Mouse (Mus musculus) midbrain, embryonic 12.5 days (tissue): ENCODE measurements at regions not wholly inside any gene's neighbourhood (a gene's known extent, or its start where the extent isn't known, plus 50 kb on each side); places are given as distances from the start of the nearest gene placed in this dataset.

Experiments
- ATAC-seq: fragments of 200-750 bp; cut with Nextera tagmentation; 2 replicates; pipeline ENCODE4 v1.8.0; 2017; ENCODE audit warnings: low read depth, moderate TSS enrichment, moderate library complexity; ENCODE audit not compliant: low FRiP score
- H3K27ac ChIP-seq: fragments of 300-500 bp; sonication (generic); replicated peaks from 2 replicates; pipeline ENCODE4 v1.5.1; 2016; ENCODE audit warnings: mild to moderate bottlenecking
- H3K27me3 ChIP-seq: fragments of 300-500 bp; sonication (generic); 2 replicates; pipeline ENCODE4 v1.6.1; 2016; ENCODE audit warnings: mild to moderate bottlenecking
- H3K36me3 ChIP-seq: fragments of 300-500 bp; sonication (generic); 2 replicates; pipeline ENCODE4 v1.6.1; 2016
- H3K4me1 ChIP-seq: fragments of 300-500 bp; sonication (generic); 2 replicates; pipeline ENCODE4 v1.6.1; 2016
- H3K4me2 ChIP-seq: fragments of 300-500 bp; sonication (generic); replicated peaks from 2 replicates; pipeline ENCODE4 v1.6.1; 2016; ENCODE audit warnings: mild to moderate bottlenecking, moderate library complexity
- H3K4me3 ChIP-seq: fragments of 300-500 bp; sonication (generic); 2 replicates; pipeline ENCODE4 v1.5.1; 2016; ENCODE audit warnings: mild to moderate bottlenecking
- H3K9ac ChIP-seq: fragments of 300-500 bp; sonication (generic); replicated peaks from 2 replicates; pipeline ENCODE4 v1.6.1; 2016; ENCODE audit warnings: mild to moderate bottlenecking, moderate library complexity
- H3K9me3 ChIP-seq: fragments of 300-500 bp; sonication (generic); 2 replicates; pipeline ENCODE4 v1.6.1; 2016; ENCODE audit warnings: mild to moderate bottlenecking
- WGBS: fragments of 180-500 bp; shearing (Covaris S2); methylation state at CpG from one replicate; pipeline ENCODE4 v1.1.7; 2016; 5-methylcytosine and 5-hydroxymethylcytosine counted together

- no peaks in the 10 kb centered on the region for H3K27me3 ChIP-seq
- WGBS, result 41% methylated on average over 7 of the region's 7 CpGs
- H3K9me3 ChIP-seq, result peaks cover 8% of the 10 kb centered on the region; the same call in 1 of the 2 replicates
- H3K9ac ChIP-seq, result no peak overlapping the region
- no peak overlapping the region for H3K27ac ChIP-seq
- no peak overlapping the region for H3K4me2 ChIP-seq
- peaks cover 4% of the 10 kb centered on the region; the same call in 1 of the 2 replicates for H3K4me1 ChIP-seq
- no peak overlapping the region for H3K4me3 ChIP-seq
- no peak for ATAC-seq
- no peaks in the 10 kb centered on the region for H3K36me3 ChIP-seq
These were observed 59.9 kb upstream of the Oxgr1 start for GRCm38 (mm10) chr14:120102010-120102748.

- no peak overlapping the region for H3K4me2 ChIP-seq
- no peak overlapping the region for H3K4me3 ChIP-seq
- 80% methylated on average over 1 of the region's 1 CpGs for WGBS
- H3K27ac ChIP-seq, result no peak overlapping the region
- ATAC-seq, result no peak
- H3K9ac ChIP-seq, result no peak overlapping the region
- peaks cover 4% of the 10 kb centered on the region; the same call in 1 of the 2 replicates for H3K4me1 ChIP-seq
- H3K9me3 ChIP-seq, result peaks cover 8% of the 10 kb centered on the region; the same call in 1 of the 2 replicates
- H3K27me3 ChIP-seq, result no peaks in the 10 kb centered on the region
- H3K36me3 ChIP-seq, result no peaks in the 10 kb centered on the region
These were observed 60.5 kb upstream of the Oxgr1 start for GRCm38 (mm10) chr14:120102749-120103142.

GRCm38 (mm10) chr14:120109846-120110245 is 67.6 kb upstream of the Oxgr1 start:
- Histone ChIP-seq H3K4me2 (no peak overlapping the region), H3K27ac (no peak overlapping the region), H3K9ac (no peak overlapping the region), H3K9me3 (0 out of 2 replicates have a peak, but pooled peaks cover 3% of the 10 kb centered on the region), H3K4me3 (no peak overlapping the region), H3K27me3 (no peaks in the 10 kb centered on the region), H3K4me1 (no peaks in the 10 kb centered on the region), H3K36me3 (no peaks in the 10 kb centered on the region)
- 95% methylated on average over 1 of the region's 1 CpGs for whole genome bisulfite sequencing
- ATAC-seq, result no peak

GRCm38 (mm10) chr14:120113316-120113715 is 71.1 kb upstream of the Oxgr1 start:
- 73% methylated on average over 4 of the region's 4 CpGs for WGBS
- Histone ChIP-seq H3K36me3 (no peaks in the 10 kb centered on the region), H3K4me3 (no peak overlapping the region), H3K27me3 (no peaks in the 10 kb centered on the region), H3K4me2 (no peak overlapping the region), H3K27ac (no peak overlapping the region), H3K4me1 (no peaks in the 10 kb centered on the region), H3K9ac (no peak overlapping the region), H3K9me3 (no peaks in the 10 kb centered on the region)
- no peak for ATAC-seq

- H3K27me3 ChIP-seq, result no peaks in the 10 kb centered on the region
- ATAC-seq, result no peak
- H3K9ac ChIP-seq, result no peak overlapping the region
- WGBS, result 93% methylated on average over 7 of the region's 7 CpGs
- no peaks in the 10 kb centered on the region for H3K9me3 ChIP-seq
- no peak overlapping the region for H3K4me3 ChIP-seq
- no peaks in the 10 kb centered on the region for H3K36me3 ChIP-seq
- H3K27ac ChIP-seq, result no peak overlapping the region
- H3K4me2 ChIP-seq, result no peak overlapping the region
- H3K4me1 ChIP-seq, result no peaks in the 10 kb centered on the region
These were observed 76.3 kb upstream of the Oxgr1 start for GRCm38 (mm10) chr14:120118582-120118981.

GRCm38 (mm10) chr14:120119094-120119501 is 76.9 kb upstream of the Oxgr1 start:
- no peak for ATAC-seq
- H3K27ac ChIP-seq, result no peak overlapping the region
- no peaks in the 10 kb centered on the region for H3K4me1 ChIP-seq
- no peak overlapping the region for H3K4me2 ChIP-seq
- H3K4me3 ChIP-seq, result no peak overlapping the region
- H3K36me3 ChIP-seq, result no peaks in the 10 kb centered on the region
- no peaks in the 10 kb centered on the region for H3K27me3 ChIP-seq
- WGBS, result 94% methylated on average over 5 of the region's 5 CpGs
- H3K9me3 ChIP-seq, result no peaks in the 10 kb centered on the region
- H3K9ac ChIP-seq, result no peak overlapping the region

GRCm38 (mm10) chr14:120119506-120119905 is 77.3 kb upstream of the Oxgr1 start:
- no peak for ATAC-seq
- H3K4me3 ChIP-seq, result no peak overlapping the region
- no peaks in the 10 kb centered on the region for H3K27me3 ChIP-seq
- no peaks in the 10 kb centered on the region for H3K36me3 ChIP-seq
- WGBS, result 84% methylated on average over 5 of the region's 5 CpGs
- no peaks in the 10 kb centered on the region for H3K9me3 ChIP-seq
- no peaks in the 10 kb centered on the region for H3K4me1 ChIP-seq
- H3K4me2 ChIP-seq, result no peak overlapping the region
- no peak overlapping the region for H3K27ac ChIP-seq
- no peak overlapping the region for H3K9ac ChIP-seq

GRCm38 (mm10) chr14:120120261-120120660 is 78.0 kb upstream of the Oxgr1 start:
- no peaks in the 10 kb centered on the region for H3K27me3 ChIP-seq
- H3K36me3 ChIP-seq, result no peaks in the 10 kb centered on the region
- H3K4me1 ChIP-seq, result no peaks in the 10 kb centered on the region
- no peak for ATAC-seq
- H3K9me3 ChIP-seq, result no peaks in the 10 kb centered on the region
- H3K9ac ChIP-seq, result no peak overlapping the region
- no peak overlapping the region for H3K4me2 ChIP-seq
- no peak overlapping the region for H3K4me3 ChIP-seq
- H3K27ac ChIP-seq, result no peak overlapping the region
- 94% methylated on average over 5 of the region's 5 CpGs for WGBS

GRCm38 (mm10) chr14:120125315-120125714 is 83.1 kb upstream of the Oxgr1 start:
- Histone ChIP-seq H3K4me2 (no peak overlapping the region), H3K9me3 (0 out of 2 replicates have a peak, but pooled peaks cover 5% of the 10 kb centered on the region), H3K27ac (no peak overlapping the region), H3K27me3 (no peaks in the 10 kb centered on the region), H3K4me3 (no peak overlapping the region), H3K36me3 (no peaks in the 10 kb centered on the region), H3K9ac (no peak overlapping the region), H3K4me1 (no peaks in the 10 kb centered on the region)
- WGBS, result 93% methylated on average over 5 of the region's 5 CpGs
- no peak for ATAC-seq

- no peak for ATAC-seq
- H3K4me3 ChIP-seq, result no peak overlapping the region
These were observed 85.2 kb upstream of the Oxgr1 start for GRCm38 (mm10) chr14:120127481-120127880.

GRCm38 (mm10) chr14:120134346-120135008 is 92.2 kb upstream of the Oxgr1 start:
- Histone ChIP-seq H3K4me3 (no peak overlapping the region), H3K4me2 (no peak overlapping the region), H3K4me1 (peaks cover 8% of the 10 kb centered on the region), H3K36me3 (no peaks in the 10 kb centered on the region), H3K9ac (no peak overlapping the region), H3K27ac (no peak overlapping the region), H3K27me3 (peaks cover 34% of the 10 kb centered on the region), H3K9me3 (no peaks in the 10 kb centered on the region)
- ATAC-seq, result no peak
- WGBS, result 89% methylated on average over 6 of the region's 6 CpGs

More at GRCm38 (mm10) chr14:120127481-120127880, 85.2 kb upstream of the Oxgr1 start:
- Histone ChIP-seq H3K4me1 (no peaks in the 10 kb centered on the region), H3K9ac (no peak overlapping the region), H3K4me2 (no peak overlapping the region), H3K27me3 (no peaks in the 10 kb centered on the region), H3K27ac (no peak overlapping the region), H3K9me3 (0 out of 2 replicates have a peak, but pooled peaks cover 5% of the 10 kb centered on the region), H3K36me3 (no peaks in the 10 kb centered on the region)
- 82% methylated on average over 5 of the region's 5 CpGs for WGBS

- Histone ChIP-seq H3K27me3 (peaks cover 40% of the 10 kb centered on the region), H3K4me3 (no peak overlapping the region), H3K4me1 (peaks cover 8% of the 10 kb centered on the region)
These were observed 93.0 kb upstream of the Oxgr1 start for GRCm38 (mm10) chr14:120135198-120135597.

More at GRCm38 (mm10) chr14:120135198-120135597, 93.0 kb upstream of the Oxgr1 start:
- Histone ChIP-seq H3K27ac (no peak overlapping the region), H3K9me3 (no peaks in the 10 kb centered on the region), H3K36me3 (no peaks in the 10 kb centered on the region), H3K4me2 (no peak overlapping the region), H3K9ac (no peak overlapping the region)
- WGBS, result 67% methylated on average over 5 of the region's 5 CpGs
- no peak for ATAC-seq
